Mouse (Mus musculus) liver, adult 2 months (tissue): ENCODE data around the gene Plaur. TPM values are rescaled to one million over a fixed set of nuclear protein-coding genes. Genes with fewer than 3 reads are reported as not detected.

ENCODE experiments used
- DNase-seq: peaks from one replicate; pipeline ENCODE4 v3.0.0-alpha.2; 2011; ENCODE audit warnings: low read depth, low spot score; ENCODE audit errors: extremely low read depth
- H3K27ac ChIP-seq: fragments of 200-500 bp; replicated peaks from 2 replicates; pipeline ENCODE4 v1.5.1; 2012; ENCODE audit warnings: low read depth, mild to moderate bottlenecking, control low read depth, inconsistent platforms, low read length; ENCODE audit not compliant: insufficient read depth
- H3K27me3 ChIP-seq: fragments of 200-500 bp; 2 replicates; pipeline ENCODE4 v1.6.1; 2012; ENCODE audit warnings: mild to moderate bottlenecking, moderate library complexity, low read length, inconsistent platforms; ENCODE audit not compliant: control insufficient read depth, insufficient read depth
- H3K36me3 ChIP-seq: fragments of 200-500 bp; 2 replicates; pipeline ENCODE4 v1.6.1; 2012; ENCODE audit warnings: low read length, inconsistent platforms; ENCODE audit not compliant: control insufficient read depth, insufficient read depth
- H3K4me1 ChIP-seq: fragments of 200-500 bp; 2 replicates; pipeline ENCODE4 v1.6.1; 2011; ENCODE audit warnings: low read length; ENCODE audit not compliant: control insufficient read depth, insufficient read depth
- H3K4me3 ChIP-seq: fragments of 200-500 bp; 2 replicates; pipeline ENCODE4 v1.5.1; 2011; ENCODE audit warnings: low read depth, mild to moderate bottlenecking, control low read depth, low read length, moderate library complexity; ENCODE audit not compliant: insufficient read depth
- H3K79me2 ChIP-seq: fragments of 200-500 bp; 2 replicates; pipeline ENCODE4 v1.6.1; 2012; ENCODE audit warnings: inconsistent platforms, mild to moderate bottlenecking, low read length, moderate library complexity; ENCODE audit not compliant: control insufficient read depth, insufficient read depth
- H3K9ac ChIP-seq: fragments of 200-500 bp; 2 replicates; pipeline ENCODE4 v1.6.1; 2012; ENCODE audit warnings: low read depth, mild to moderate bottlenecking, control low read depth, inconsistent platforms, low read length
- CTCF ChIP-seq: fragments of 200-500 bp; IDR thresholded peaks from 2 replicates; pipeline ENCODE4 v1.5.1; 2011; ENCODE audit warnings: low read depth, low read length, control low read depth
- POLR2A ChIP-seq: fragments of 200-500 bp; IDR thresholded peaks from 2 replicates; pipeline ENCODE4 v1.6.1; 2011; ENCODE audit warnings: low read length, control low read depth; ENCODE audit not compliant: insufficient read depth; ENCODE audit errors: extremely low read depth
- WGBS: fragments of 180-500 bp; shearing (Covaris S2); methylation state at CpG from one replicate; pipeline ENCODE4 v1.1.7; 2018; 5-methylcytosine and 5-hydroxymethylcytosine counted together
- polyA plus RNA-seq: library from polyadenylated mRNA; depleted of rRNA; stranded (reverse); fragments of >200 nt; gene quantifications from 2 replicates; pipeline ENCODE4 v1.2.3, GENCODE M21; 2012
- total RNA-seq: library from RNA; depleted of rRNA; stranded (reverse); fragments of >200 nt; gene quantifications from 2 replicates; pipeline ENCODE4 v1.2.3, GENCODE M21; 2014

Plaur gene
- total and polyA plus RNA-seq, 2 experiments: 0.18 to 0.97 TPM

DNA sequence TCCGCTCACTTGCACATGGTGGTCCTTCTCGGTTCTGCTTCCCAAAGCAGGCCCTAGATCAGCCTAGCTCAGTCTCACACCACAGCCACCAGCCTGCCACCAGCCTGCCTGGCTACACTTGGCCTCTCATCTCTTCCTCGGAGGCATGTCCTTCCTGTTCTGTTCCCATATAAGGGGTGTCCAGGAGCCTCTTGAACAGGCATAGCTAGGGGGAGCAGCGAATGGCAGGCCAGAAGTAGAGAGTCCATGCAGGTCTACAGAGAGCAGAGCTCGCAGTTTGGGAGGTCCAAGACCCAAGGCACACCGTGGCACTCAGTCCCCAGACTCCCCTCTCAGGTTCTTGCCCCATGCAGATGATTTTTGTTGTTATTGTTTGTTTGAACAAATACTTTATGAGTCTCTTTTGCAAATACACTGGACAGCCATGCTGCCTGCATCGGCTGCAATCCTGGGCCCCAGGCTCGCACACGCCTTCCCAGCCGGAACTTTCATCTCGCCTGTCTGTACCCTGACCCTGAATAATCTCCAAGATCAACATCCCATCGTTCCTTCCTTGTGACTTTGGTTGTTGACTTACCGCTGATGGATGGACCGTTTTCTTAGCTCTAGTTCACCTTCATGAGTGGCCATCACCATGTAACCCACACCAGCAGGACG lies 39.0 kb upstream of the Plaur start:
- TF ChIP-seq CTCF (no peak), POLR2A (no peak)
- DNase-seq: no peak
- no peaks in the 10 kb centered on the region; the same call in 1 of the 2 replicates for H3K36me3 ChIP-seq
- no peak overlapping the region for H3K27ac ChIP-seq
- no peaks in the 10 kb centered on the region for H3K27me3 ChIP-seq
- H3K4me1 ChIP-seq: no peaks in the 10 kb centered on the region
- H3K4me3 ChIP-seq: no peak overlapping the region
- WGBS: 73% methylated on average over 15 of the region's 15 CpGs
- H3K79me2 ChIP-seq: no peaks in the 10 kb centered on the region
- H3K9ac ChIP-seq: no peak overlapping the region

DNA sequence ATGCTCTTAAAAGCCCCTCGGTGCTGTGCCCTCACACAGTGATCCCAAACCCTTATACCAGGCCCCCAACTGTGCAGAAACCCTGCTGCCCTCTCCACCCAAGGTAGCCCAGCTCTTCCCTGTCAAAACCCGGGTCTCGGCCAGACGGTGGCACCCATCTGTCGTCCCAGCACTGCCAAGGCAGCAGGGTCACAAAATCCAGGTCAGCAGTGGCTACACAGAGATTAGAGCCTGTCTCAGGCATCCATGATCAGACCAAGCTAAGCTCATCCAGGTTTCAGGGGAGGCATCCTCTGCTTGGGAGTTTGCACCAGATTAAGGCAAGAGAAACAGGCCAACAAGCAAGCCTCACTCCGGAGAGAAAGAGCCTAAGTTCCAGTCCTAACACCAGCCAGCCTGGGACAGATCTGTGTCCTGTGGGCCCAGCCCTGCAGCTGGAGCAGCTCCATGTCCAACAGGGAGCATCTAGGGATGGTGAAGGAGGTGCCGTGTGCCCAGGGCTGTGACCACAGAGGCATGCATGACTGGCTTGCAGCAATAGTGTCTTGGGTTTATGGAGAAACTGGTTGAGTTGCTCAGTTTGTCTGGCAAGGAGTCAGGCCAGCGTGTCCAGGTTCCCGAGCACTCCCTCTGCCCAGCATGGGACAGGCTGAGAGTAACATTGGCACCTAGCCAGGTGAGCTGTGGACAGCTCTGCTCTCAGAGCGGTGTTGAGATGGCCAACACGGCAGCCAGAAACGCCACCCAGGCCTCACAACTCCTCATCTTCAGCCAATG lies 38.1 kb upstream of the Plaur start:
- 72% methylated on average over 12 of the region's 12 CpGs for WGBS

DNA sequence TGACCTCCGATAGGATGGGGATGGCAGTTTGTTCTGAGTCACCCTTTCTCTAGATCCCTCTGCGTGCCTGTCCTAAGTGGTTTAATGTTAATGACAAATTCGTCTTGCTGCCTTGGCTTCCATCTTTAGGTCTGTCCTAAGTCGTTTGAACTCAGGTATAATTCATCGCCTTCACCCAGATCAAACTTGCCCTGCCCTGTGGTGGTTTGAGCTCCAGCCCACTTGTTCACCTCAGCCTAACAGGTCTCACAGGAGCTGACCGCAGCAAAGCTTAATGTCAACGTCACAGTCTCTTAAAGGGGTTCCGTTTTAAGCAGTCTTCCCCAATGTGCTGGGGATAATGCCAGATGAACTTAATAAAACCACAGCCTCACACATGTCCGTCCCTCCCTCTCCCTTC lies 36.4 kb upstream of the Plaur start:
- H3K4me3 ChIP-seq: no peak overlapping the region
- no peaks in the 10 kb centered on the region for H3K4me1 ChIP-seq
- no peaks in the 10 kb centered on the region for H3K27me3 ChIP-seq
- no peak overlapping the region for H3K27ac ChIP-seq
- 81% methylated on average over 9 of the region's 9 CpGs for WGBS
- no peak overlapping the region for H3K9ac ChIP-seq
- TF ChIP-seq CTCF (no peak), POLR2A (no peak)
- DNase-seq: no peak
- no peaks in the 10 kb centered on the region; the same call in 1 of the 2 replicates for H3K36me3 ChIP-seq
- H3K79me2 ChIP-seq: no peaks in the 10 kb centered on the region

More for the DNA sequence above, 38.1 kb upstream of the Plaur start:
- H3K79me2 ChIP-seq: no peaks in the 10 kb centered on the region
- H3K4me3 ChIP-seq: no peak overlapping the region
- no peak overlapping the region for H3K9ac ChIP-seq
- H3K36me3 ChIP-seq: no peaks in the 10 kb centered on the region; the same call in 1 of the 2 replicates
- no peak overlapping the region for H3K27ac ChIP-seq
- no peaks in the 10 kb centered on the region for H3K27me3 ChIP-seq
- peak; percentile 6 for DNase-seq
- TF ChIP-seq POLR2A: no peak
- TF ChIP-seq CTCF: no peak
- no peaks in the 10 kb centered on the region for H3K4me1 ChIP-seq

DNA sequence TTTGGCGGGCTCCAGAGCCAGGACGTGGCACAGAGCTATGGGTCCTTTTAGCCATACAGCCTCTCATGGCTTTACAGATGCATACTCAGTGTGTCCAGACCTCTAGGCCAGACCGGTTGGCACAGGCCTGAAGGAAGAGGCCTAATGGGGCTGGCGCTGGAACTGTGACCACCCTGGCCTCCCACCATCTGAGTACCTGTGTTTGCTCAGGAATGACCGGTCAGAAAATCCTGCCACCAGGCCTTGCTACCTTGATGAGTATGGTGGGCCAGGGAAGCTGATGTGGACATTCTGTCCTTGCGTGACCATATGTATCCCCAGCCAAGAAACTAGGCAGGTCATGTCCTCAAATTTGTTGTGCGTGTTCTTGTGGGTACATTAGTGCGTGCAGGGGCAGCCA lies 35.1 kb upstream of the Plaur start:
- H3K9ac ChIP-seq: no peak overlapping the region
- WGBS: 96% methylated on average over 8 of the region's 8 CpGs

DNA sequence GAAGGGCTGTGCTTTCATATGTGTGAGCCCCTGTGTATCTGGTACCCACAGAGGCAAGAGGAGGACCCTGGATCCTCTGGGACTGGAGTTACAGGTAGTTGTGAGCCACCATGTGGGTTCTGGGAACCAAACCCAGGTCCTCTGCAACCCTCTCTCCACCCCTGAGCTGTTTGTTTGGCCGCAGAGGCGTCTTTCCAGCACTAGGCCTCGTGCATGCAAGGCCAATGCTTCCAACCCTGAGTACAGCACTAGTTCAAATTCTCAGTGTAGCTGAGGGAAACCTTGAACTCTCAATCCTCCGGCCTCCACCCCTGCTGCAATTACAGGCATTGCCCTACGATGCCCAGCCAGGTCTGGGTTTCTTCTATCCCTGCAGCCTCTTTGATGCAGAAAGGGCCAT lies 33.6 kb upstream of the Plaur start:
- no peak for TF ChIP-seq CTCF
- TF ChIP-seq POLR2A: no peak
- Histone ChIP-seq H3K4me1 (no peaks in the 10 kb centered on the region), H3K27ac (no peak overlapping the region), H3K9ac (no peak overlapping the region), H3K79me2 (no peaks in the 10 kb centered on the region), H3K27me3 (0 out of 2 replicates have a peak, but pooled peaks cover 3% of the 10 kb centered on the region), H3K4me3 (no peak overlapping the region), H3K36me3 (no peaks in the 10 kb centered on the region)
- 89% methylated on average over 5 of the region's 5 CpGs for WGBS
- DNase-seq: no peak

More for the DNA sequence above, 35.1 kb upstream of the Plaur start:
- Histone ChIP-seq H3K27me3 (no peaks in the 10 kb centered on the region), H3K79me2 (no peaks in the 10 kb centered on the region), H3K4me1 (no peaks in the 10 kb centered on the region), H3K4me3 (no peak overlapping the region), H3K36me3 (no peaks in the 10 kb centered on the region), H3K27ac (no peak overlapping the region)
- DNase-seq: no peak
- TF ChIP-seq POLR2A (no peak), CTCF (no peak)
